Mouse (Mus musculus) thymus, adult 2 months (tissue): Measurements from ENCODE around the gene Zfp429. TPM values are rescaled to one million over a fixed set of nuclear protein-coding genes. Genes with fewer than 3 reads are reported as not detected.

Experiments
- DNase-seq: peaks from one replicate; pipeline ENCODE4 v3.0.0; 2021
- H3K27ac ChIP-seq: fragments of 200-500 bp; 2 replicates; pipeline ENCODE4 v1.5.1; 2012; ENCODE audit warnings: low read length, control low read depth; ENCODE audit not compliant: control insufficient read depth, insufficient read depth
- H3K27me3 ChIP-seq: fragments of 200-500 bp; 2 replicates; pipeline ENCODE4 v1.6.1; 2012; ENCODE audit warnings: mild to moderate bottlenecking, low read length, moderate library complexity, mixed read lengths; ENCODE audit not compliant: control insufficient read depth, insufficient read depth
- H3K36me3 ChIP-seq: fragments of 200-500 bp; 2 replicates; pipeline ENCODE4 v1.6.1; 2012; ENCODE audit warnings: mild to moderate bottlenecking, low read length, moderate library complexity; ENCODE audit not compliant: control insufficient read depth, insufficient read depth
- H3K4me1 ChIP-seq: fragments of 200-500 bp; replicated peaks from 2 replicates; pipeline ENCODE4 v1.6.1; 2012; ENCODE audit warnings: low read length; ENCODE audit not compliant: control insufficient read depth, insufficient read depth
- H3K4me3 ChIP-seq: fragments of 200-500 bp; 2 replicates; pipeline ENCODE4 v1.5.1; 2012; ENCODE audit warnings: mild to moderate bottlenecking, low read length, control low read depth, moderate library complexity; ENCODE audit not compliant: control insufficient read depth, insufficient read depth
- CTCF ChIP-seq: fragments of 200-500 bp; IDR thresholded peaks from 2 replicates; pipeline ENCODE4 v1.5.1; 2012; ENCODE audit warnings: mild to moderate bottlenecking, control low read depth, low read length, moderate library complexity, borderline replicate concordance; ENCODE audit not compliant: control insufficient read depth, poor library complexity, insufficient read depth; ENCODE audit errors: extremely low read depth
- POLR2A ChIP-seq: fragments of 200-500 bp; IDR thresholded peaks from 2 replicates; pipeline ENCODE4 v1.6.1; 2012; ENCODE audit warnings: mild to moderate bottlenecking, low read length, control low read depth, moderate library complexity; ENCODE audit not compliant: control insufficient read depth, poor library complexity, insufficient read depth; ENCODE audit errors: extremely low read depth
- WGBS: fragments of 180-500 bp; shearing (Covaris S2); methylation state at CpG from one replicate; pipeline ENCODE4 v1.1.7; 2018; 5-methylcytosine and 5-hydroxymethylcytosine counted together
- polyA plus RNA-seq: library from polyadenylated mRNA; depleted of rRNA; stranded (reverse); fragments of >200 nt; gene quantifications from 2 replicates; pipeline ENCODE4 v1.2.3, GENCODE M21; 2012; rRNA removed

Gene Zfp429
- polyA plus RNA-seq, 1 experiment, result 1.6 TPM

GRCm38 (mm10) chr13:67343422-67343821 is 56.2 kb downstream of the Zfp429 start:
- no peaks in the 10 kb centered on the region for H3K4me1 ChIP-seq
- H3K27ac ChIP-seq, result no peak overlapping the region
- no peak for TF ChIP-seq CTCF
- no peak for TF ChIP-seq POLR2A
- H3K27me3 ChIP-seq, result no peaks in the 10 kb centered on the region
- 95% methylated on average over 2 of the region's 2 CpGs for WGBS
- H3K4me3 ChIP-seq, result no peak overlapping the region
- H3K36me3 ChIP-seq, result peaks cover 32% of the 10 kb centered on the region
- DNase-seq, result no peak

Other genes starting within 250 kb of the Zfp429 start
- 2.8 and 4.5 TPM in 2 replicates for gene Rsl1, start 226.6 kb downstream of the Zfp429 start, polyA plus RNA-seq
- 0.24 and 0.30 TPM in 2 replicates for gene Zfp455, start 205.3 kb downstream of the Zfp429 start, polyA plus RNA-seq
- gene Zfp458, start 121.4 kb downstream of the Zfp429 start, polyA plus RNA-seq, result 0.97 and 1.1 TPM in 2 replicates
- 1.4 and 2.4 TPM in 2 replicates for gene Zfp457, start 93.3 kb downstream of the Zfp429 start, polyA plus RNA-seq
- 1.5 and 2.0 TPM in 2 replicates for gene Zfp595, start 67.2 kb downstream of the Zfp429 start, polyA plus RNA-seq
- not detected in 2 replicates for gene Gm28044, start 39.3 kb downstream of the Zfp429 start, polyA plus RNA-seq
- gene Zfp953, start 39.2 kb downstream of the Zfp429 start, polyA plus RNA-seq, result 0.82 TPM in 2 replicates
- gene Gm28041, start 24.1 kb downstream of the Zfp429 start, polyA plus RNA-seq, result 0.23 TPM in 1 of 2 replicates, not detected in the other
- gene Zfp456, start 24.0 kb downstream of the Zfp429 start, polyA plus RNA-seq, result 0.37 and 0.65 TPM in 2 replicates
- gene Zfp459, start 21.6 kb upstream of the Zfp429 start, polyA plus RNA-seq, result 0.41 and 0.61 TPM in 2 replicates
- 2.4 and 3.6 TPM in 2 replicates for gene Zfp874a, start 51.8 kb upstream of the Zfp429 start, polyA plus RNA-seq
- 5.9 and 6.3 TPM in 2 replicates for gene Zfp874b, start 84.4 kb upstream of the Zfp429 start, polyA plus RNA-seq
- gene Zfp58, start 100.7 kb upstream of the Zfp429 start, polyA plus RNA-seq, result 1.2 and 1.7 TPM in 2 replicates
- gene Gm26965, start 126.3 kb upstream of the Zfp429 start, polyA plus RNA-seq, result not detected in 2 replicates
- gene Zfp87, start 126.4 kb upstream of the Zfp429 start, polyA plus RNA-seq, result 31.2 and 43.7 TPM in 2 replicates
- 7.0 and 8.6 TPM in 2 replicates for gene Zfp748, start 154.0 kb upstream of the Zfp429 start, polyA plus RNA-seq
- gene Zfp729b, start 209.9 kb upstream of the Zfp429 start, polyA plus RNA-seq, result 1.1 and 1.2 TPM in 2 replicates
- gene Gm49345, start 237.9 kb upstream of the Zfp429 start, polyA plus RNA-seq, result 1.0 TPM in 1 of 2 replicates, not detected in the other
- 1.8 and 2.0 TPM in 2 replicates for gene Zfp729a, start 238.0 kb upstream of the Zfp429 start, polyA plus RNA-seq